Mouse (Mus musculus): ENCODE results near the gene Ly6g6c. TPM values are rescaled to one million over a fixed set of nuclear protein-coding genes. Genes with fewer than 3 reads are reported as not detected.
"Not testable (repeated sequence)": the region's sequence is repeated elsewhere in the genome, so short reads cannot be mapped to it uniquely, and the experiment has no call there.

The Ly6g6c gene
- polyA plus RNA-seq, 1 experiment from 2014 or later, result not detected

DNA sequence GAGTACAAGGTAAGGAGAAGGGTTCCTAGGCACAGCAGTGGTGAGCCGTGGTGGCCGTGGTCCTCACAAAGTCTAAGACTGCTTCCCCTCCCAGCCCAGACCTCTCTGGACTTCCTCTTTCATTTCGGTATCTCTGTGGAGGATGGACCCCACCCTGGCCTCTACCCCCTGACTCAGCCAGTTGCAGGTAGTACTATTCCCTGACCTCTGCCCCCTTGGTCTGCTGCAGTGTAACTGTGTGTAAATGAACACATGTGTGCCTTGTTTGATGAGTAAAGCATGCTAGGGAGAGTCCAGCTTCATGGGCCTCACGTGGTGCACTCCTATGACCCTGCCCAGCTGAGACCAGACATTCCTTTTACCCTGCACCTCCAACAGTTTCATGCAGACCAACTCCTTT is 41.4 kb upstream of the Ly6g6c start:
- Histone ChIP-seq H3K4me1 (peaks cover 14% of the 10 kb centered on the region), H3K4me3 (no peak overlapping the region), H3K9ac (no peak overlapping the region), H3K27me3 (replicated peaks) (no peaks in the 10 kb centered on the region), H3K4me2 (replicated peaks) (no peak overlapping the region), H3K36me3 (no peaks in the 10 kb centered on the region), H3K9me3 (no peaks in the 10 kb centered on the region), H3K27ac (no peak overlapping the region)
- 82% methylated on average over 4 of the region's 4 CpGs for WGBS
- no peak for ATAC-seq (ENCODE audit: low FRiP score, low read depth)

DNA sequence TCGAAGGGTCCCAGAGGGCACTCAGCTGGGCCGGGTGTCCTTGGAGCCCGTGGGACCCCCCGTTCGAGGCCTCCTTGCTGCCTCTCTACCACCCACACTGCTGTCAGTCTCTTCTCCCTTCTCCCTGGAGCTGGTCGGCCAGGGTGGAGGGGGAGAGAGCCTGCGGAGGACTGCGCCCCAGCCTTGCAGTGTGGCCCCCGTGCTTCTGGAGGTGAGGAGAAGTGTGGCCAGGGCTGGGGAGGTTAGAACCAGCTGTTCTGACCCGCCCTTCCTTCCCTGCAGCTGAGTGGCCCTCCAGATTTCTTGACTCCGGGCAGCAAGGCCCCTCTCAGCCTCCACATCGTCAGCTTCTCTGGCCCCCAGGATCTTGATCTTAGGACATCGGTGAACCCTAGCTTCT is 40.9 kb upstream of the Ly6g6c start:
- no peaks in the 10 kb centered on the region for H3K9me3 ChIP-seq
- WGBS, result 81% methylated on average over 12 of the region's 13 CpGs
- no peak overlapping the region for H3K27ac ChIP-seq
- H3K4me1 ChIP-seq, result peaks cover 14% of the 10 kb centered on the region
- no peak overlapping the region for H3K9ac ChIP-seq
- H3K27me3 ChIP-seq (replicated peaks), result no peaks in the 10 kb centered on the region
- H3K36me3 ChIP-seq, result no peaks in the 10 kb centered on the region
- no peak overlapping the region for H3K4me3 ChIP-seq
- no peak for ATAC-seq (ENCODE audit: low FRiP score, low read depth)
- no peak overlapping the region for H3K4me2 ChIP-seq (replicated peaks)

DNA sequence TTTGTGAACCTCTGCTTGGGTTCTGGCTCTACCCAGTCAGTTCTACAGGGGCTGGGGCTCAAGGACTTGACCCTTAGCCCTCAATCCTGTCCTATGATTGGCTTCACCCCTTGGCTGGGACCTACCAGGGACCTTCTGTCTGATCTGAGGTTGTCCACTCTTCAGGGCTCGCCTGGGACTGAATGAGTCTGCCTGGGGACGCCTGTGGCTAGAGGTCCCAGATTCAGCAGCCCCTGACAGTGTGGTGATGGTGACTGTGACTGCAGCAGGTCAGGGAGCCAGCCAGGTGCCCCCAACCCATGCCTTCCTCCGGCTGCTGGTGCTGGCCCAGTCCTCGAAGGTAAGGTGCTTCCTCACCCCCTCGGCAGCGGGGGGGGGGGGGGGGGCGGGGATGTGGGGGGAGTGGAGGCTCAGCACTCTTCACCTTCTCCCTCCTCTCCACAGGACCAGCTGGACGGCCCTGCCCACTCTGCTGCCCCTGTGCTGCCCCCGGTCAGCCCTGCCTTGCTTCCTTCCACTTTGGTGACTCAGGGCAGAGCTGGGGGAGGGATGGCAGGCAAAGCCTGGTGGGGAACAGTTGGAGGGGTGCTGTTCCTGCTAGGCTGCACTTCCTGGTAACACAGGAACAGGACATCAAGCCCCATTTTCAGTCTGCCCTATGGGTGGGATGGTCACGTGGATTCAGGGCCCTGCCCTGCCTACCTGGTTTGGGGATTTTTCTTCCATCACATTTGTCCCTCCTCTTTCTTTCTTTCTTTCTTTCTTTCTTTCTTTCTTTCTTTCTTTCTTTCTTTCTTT is 40.3 kb upstream of the Ly6g6c start:
- 74% methylated on average over 7 of the region's 10 CpGs for WGBS
- no peak overlapping the region for H3K4me3 ChIP-seq
- no peak overlapping the region for H3K9ac ChIP-seq
- peaks cover 19% of the 10 kb centered on the region for H3K4me1 ChIP-seq
- no peak overlapping the region for H3K4me2 ChIP-seq (replicated peaks)
- H3K27me3 ChIP-seq (replicated peaks), result no peaks in the 10 kb centered on the region
- H3K9me3 ChIP-seq, result no peaks in the 10 kb centered on the region
- ATAC-seq (ENCODE audit: low FRiP score, low read depth), result no peak
- no peak overlapping the region for H3K27ac ChIP-seq
- H3K36me3 ChIP-seq, result no peaks in the 10 kb centered on the region

- Histone ChIP-seq H3K27ac (no peak overlapping the region), H3K9ac (0 out of 2 replicates have a peak overlapping the region, but pooled peaks have one; percentile 8), H3K27me3 (replicated peaks) (no peaks in the 10 kb centered on the region), H3K36me3 (no peaks in the 10 kb centered on the region), H3K4me2 (replicated peaks) (no peak overlapping the region), H3K4me1 (peaks cover 23% of the 10 kb centered on the region), H3K4me3 (no peak overlapping the region), H3K9me3 (no peaks in the 10 kb centered on the region)
- WGBS, result 88% methylated on average over 5 of the region's 5 CpGs
- no peak for ATAC-seq (ENCODE audit: low FRiP score, low read depth)
Measured at GRCm38 (mm10) chr17:35026206-35026605, 39.0 kb upstream of the Ly6g6c start.

DNA sequence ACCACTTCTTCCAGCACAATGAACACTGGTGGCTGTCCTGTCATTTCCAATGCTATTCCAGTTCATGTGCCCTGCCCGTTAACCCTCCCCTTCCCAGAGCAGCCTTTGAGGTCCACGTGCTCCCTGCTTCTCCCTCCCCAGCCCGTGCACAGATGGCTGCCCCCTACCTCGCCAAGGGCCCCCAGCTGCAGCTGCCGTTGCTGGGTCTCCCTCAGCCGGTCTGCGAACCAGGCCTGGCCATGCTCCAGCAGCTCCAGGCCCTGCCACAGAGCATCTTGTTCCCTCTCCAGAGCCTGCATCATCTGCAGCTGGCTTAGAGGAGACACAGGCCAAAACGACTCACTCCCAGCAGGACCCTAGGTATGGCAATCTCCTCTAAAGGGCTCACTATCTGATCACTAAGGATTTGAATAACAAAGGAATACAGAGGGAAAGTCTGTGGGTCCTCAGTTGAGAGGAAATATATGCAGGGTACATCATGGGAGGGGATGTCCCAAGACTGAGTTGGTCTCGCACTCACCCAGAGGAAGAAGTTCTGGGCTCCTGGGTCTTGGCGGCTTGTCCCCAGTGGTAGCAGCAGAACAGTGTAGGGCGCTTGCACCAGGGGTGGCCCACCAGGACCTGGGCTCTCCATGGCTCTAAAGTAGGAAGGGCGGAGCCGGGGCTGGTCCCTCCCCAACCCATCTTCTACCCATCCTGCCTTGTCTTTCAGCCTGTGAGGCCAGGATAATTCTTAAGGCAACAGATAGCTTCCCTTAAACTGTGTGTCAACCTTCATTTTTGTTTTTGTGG is 37.7 kb upstream of the Ly6g6c start, which contains the start of gene Sapcd1:
Gene Sapcd1, minus strand, starts transcription at position 740 of the 792 bp plus-strand sequence.
- peak; percentile 68 for ATAC-seq (ENCODE audit: low FRiP score, low read depth)
- Histone ChIP-seq H3K4me3 (no peak within 1 kb of the TSS), H3K36me3 (no peaks in the 10 kb centered on the region), H3K27me3 (replicated peaks) (no peaks in the 10 kb centered on the region), H3K27ac (no peak within 1 kb of the TSS), H3K9me3 (no peaks in the 10 kb centered on the region), H3K9ac (no peak within 1 kb of the TSS), H3K4me2 (replicated peaks) (peak within 1 kb of the TSS; percentile 30), H3K4me1 (peaks cover 19% of the 10 kb centered on the region)
- WGBS, result 30% methylated on average over 13 of the region's 13 CpGs

DNA sequence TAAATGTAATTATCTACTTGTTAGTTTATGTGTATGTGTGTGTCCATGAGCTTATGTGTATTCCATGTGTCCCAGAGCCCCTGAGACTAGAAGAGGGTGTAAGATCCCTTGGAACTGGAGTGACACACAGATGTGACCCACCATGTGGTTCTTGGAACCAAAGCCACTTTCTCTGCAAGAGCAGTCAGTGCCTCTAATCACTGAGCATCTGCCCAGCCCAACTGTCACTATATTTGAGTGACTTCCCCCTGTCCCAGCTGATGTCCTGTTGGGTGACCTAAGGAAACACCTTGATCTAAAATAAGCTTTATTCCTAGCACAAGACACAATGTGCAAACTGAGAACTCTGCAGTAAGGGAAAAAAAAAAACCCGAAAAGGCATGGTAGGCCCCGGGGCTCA is 36.9 kb upstream of the Ly6g6c start:
- no peak for ATAC-seq (ENCODE audit: low FRiP score, low read depth)
- no peak overlapping the region for H3K4me2 ChIP-seq (replicated peaks)
- no peaks in the 10 kb centered on the region for H3K9me3 ChIP-seq
- H3K27ac ChIP-seq, result no peak overlapping the region
- H3K4me3 ChIP-seq, result no peak overlapping the region
- 87% methylated on average over 2 of the region's 2 CpGs for WGBS
- no peaks in the 10 kb centered on the region for H3K27me3 ChIP-seq (replicated peaks)
- no peak overlapping the region for H3K9ac ChIP-seq
- H3K4me1 ChIP-seq, result peaks cover 19% of the 10 kb centered on the region
- no peaks in the 10 kb centered on the region for H3K36me3 ChIP-seq

DNA sequence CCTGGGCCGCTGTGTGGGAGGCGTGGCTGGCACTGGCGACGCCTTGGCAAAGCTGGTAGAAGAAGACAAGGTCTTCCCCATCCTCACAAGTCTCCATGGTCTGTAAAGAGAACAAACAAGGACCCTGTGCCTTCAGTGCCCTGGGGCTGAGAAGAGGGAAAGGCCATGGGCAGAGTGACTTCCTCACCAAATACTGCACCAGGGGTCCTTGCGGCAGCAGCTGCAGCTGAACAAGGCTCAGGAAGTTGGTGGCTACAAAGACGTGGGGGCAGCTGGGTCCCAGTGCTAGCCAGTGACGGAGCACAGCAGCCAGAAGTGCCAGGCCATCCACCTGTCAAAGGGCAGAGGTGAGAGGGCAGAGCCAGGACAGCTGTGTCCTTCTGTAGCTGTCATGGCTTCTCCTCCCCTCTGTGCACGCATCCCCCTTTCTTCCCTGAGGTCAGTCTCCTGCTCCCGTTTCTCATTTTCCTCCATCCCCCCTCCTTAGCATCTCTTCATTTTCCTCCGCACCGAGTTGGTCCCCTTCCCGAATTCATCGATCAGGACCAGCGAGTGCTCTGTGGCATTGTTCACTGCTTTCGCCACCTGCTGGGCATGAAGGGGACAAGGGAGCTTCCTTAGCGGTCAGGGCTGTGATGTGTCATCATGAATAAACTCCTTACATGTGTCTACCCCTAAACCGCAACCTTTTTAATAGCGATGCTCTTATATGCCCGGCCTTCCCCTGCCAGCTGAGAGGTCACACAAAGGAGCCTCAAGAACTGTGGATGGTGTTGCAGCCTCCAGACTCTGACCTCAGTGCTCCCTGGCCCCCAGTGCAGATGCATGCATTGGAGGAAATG is 35.3 kb upstream of the Ly6g6c start:
- peak overlapping the region; percentile 48 for H3K4me2 ChIP-seq (replicated peaks)
- H3K27me3 ChIP-seq (replicated peaks), result no peaks in the 10 kb centered on the region
- H3K9ac ChIP-seq, result peak overlapping the region; percentile 38; the same call in 1 of the 2 replicates
- no peaks in the 10 kb centered on the region for H3K36me3 ChIP-seq
- no peak overlapping the region for H3K27ac ChIP-seq
- 32% methylated on average over 19 of the region's 19 CpGs for WGBS
- H3K4me3 ChIP-seq, result no peak overlapping the region
- H3K4me1 ChIP-seq, result peaks cover 19% of the 10 kb centered on the region
- H3K9me3 ChIP-seq, result no peaks in the 10 kb centered on the region
- no peak for ATAC-seq (ENCODE audit: low FRiP score, low read depth)

GRCm38 (mm10) chr17:35031272-35031671 is 33.9 kb upstream of the Ly6g6c start:
- H3K36me3 ChIP-seq, result no peaks in the 10 kb centered on the region
- WGBS, result 91% methylated on average over 11 of the region's 11 CpGs
- H3K4me3 ChIP-seq, result no peak overlapping the region
- no peak overlapping the region for H3K9ac ChIP-seq
- no peak overlapping the region for H3K4me2 ChIP-seq (replicated peaks)
- no peak overlapping the region for H3K27ac ChIP-seq
- H3K4me1 ChIP-seq, result peaks cover 15% of the 10 kb centered on the region
- ATAC-seq (ENCODE audit: low FRiP score, low read depth), result no peak
- H3K27me3 ChIP-seq (replicated peaks), result no peaks in the 10 kb centered on the region
- H3K9me3 ChIP-seq, result no peaks in the 10 kb centered on the region

- H3K4me2 ChIP-seq (replicated peaks), result no peak overlapping the region
- H3K27ac ChIP-seq, result no peak overlapping the region
- H3K9ac ChIP-seq, result no peak overlapping the region
- 84% methylated on average over 7 of the region's 7 CpGs for WGBS
- ATAC-seq (ENCODE audit: low FRiP score, low read depth), result no peak
- no peaks in the 10 kb centered on the region for H3K9me3 ChIP-seq
- H3K27me3 ChIP-seq (replicated peaks), result no peaks in the 10 kb centered on the region
- H3K36me3 ChIP-seq, result no peaks in the 10 kb centered on the region
- no peak overlapping the region for H3K4me3 ChIP-seq
- peaks cover 13% of the 10 kb centered on the region for H3K4me1 ChIP-seq
Measured at GRCm38 (mm10) chr17:35031880-35032279, 33.3 kb upstream of the Ly6g6c start.

- Histone ChIP-seq H3K4me2 (replicated peaks) (no peak overlapping the region), H3K27me3 (replicated peaks) (no peaks in the 10 kb centered on the region), H3K4me1 (peaks cover 10% of the 10 kb centered on the region), H3K9me3 (no peaks in the 10 kb centered on the region), H3K4me3 (no peak overlapping the region), H3K36me3 (no peaks in the 10 kb centered on the region), H3K9ac (no peak overlapping the region), H3K27ac (no peak overlapping the region)
- ATAC-seq (ENCODE audit: low FRiP score, low read depth), result no peak
- WGBS, result 78% methylated on average over 8 of the region's 8 CpGs
Measured at GRCm38 (mm10) chr17:35032323-35032870, 32.8 kb upstream of the Ly6g6c start.

DNA sequence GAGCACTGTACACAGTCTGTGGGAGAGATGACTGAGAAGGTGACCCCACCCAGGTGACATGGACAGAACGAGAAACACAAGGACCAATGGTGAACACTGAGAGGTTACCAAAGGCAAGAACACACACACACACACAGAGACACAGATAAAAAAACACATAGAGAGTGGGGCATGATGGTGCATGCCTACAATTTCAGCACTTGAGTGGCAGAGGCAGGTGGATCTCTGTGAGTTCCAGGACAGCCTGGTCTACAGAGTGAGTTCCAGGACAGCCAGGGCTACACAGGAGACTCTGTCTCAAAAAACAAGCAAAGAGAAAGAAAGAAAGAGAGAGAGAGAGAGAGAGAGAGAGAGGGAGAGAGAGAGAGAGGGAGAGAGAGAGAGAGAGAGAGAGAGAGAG is 31.5 kb upstream of the Ly6g6c start:
- not testable (repeated sequence) for H3K4me1 ChIP-seq; H3K9ac ChIP-seq; H3K4me2 ChIP-seq (replicated peaks); H3K4me3 ChIP-seq; H3K27ac ChIP-seq; ATAC-seq (ENCODE audit: low FRiP score, low read depth); H3K27me3 ChIP-seq (replicated peaks); H3K36me3 ChIP-seq; H3K9me3 ChIP-seq
- WGBS, result 76% methylated on average over 1 of the region's 1 CpGs

GRCm38 (mm10) chr17:35034896-35035295 is 30.3 kb upstream of the Ly6g6c start:
- Histone ChIP-seq H3K4me2 (replicated peaks) (no peak overlapping the region), H3K9ac (no peak overlapping the region), H3K27me3 (replicated peaks) (no peaks in the 10 kb centered on the region), H3K36me3 (no peaks in the 10 kb centered on the region), H3K9me3 (no peaks in the 10 kb centered on the region), H3K27ac (no peak overlapping the region), H3K4me3 (no peak overlapping the region), H3K4me1 (peaks cover 4% of the 10 kb centered on the region)
- 82% methylated on average over 6 of the region's 6 CpGs for WGBS
- ATAC-seq (ENCODE audit: low FRiP score, low read depth), result no peak
